Mouse (Mus musculus) limb, embryonic 14.5 days (tissue): ENCODE data around the gene Fam126a. TPM values are rescaled to one million over a fixed set of nuclear protein-coding genes. Genes with fewer than 3 reads are reported as not detected.

Experiments
- ATAC-seq: fragments of 200-750 bp; cut with Nextera tagmentation; 2 replicates; pipeline ENCODE4 v1.8.0; 2017; ENCODE audit warnings: low read depth, moderate number of reproducible peaks, moderate TSS enrichment; ENCODE audit not compliant: low FRiP score
- DNase-seq: peaks from one replicate; pipeline ENCODE4 v3.0.0-alpha.2; 2015; ENCODE audit warnings: low spot score
- H3K27ac ChIP-seq: fragments of 300-500 bp; sonication (generic); replicated peaks from 2 replicates; pipeline ENCODE4 v1.5.1; 2014; ENCODE audit warnings: low read depth, mild to moderate bottlenecking, low read length, moderate library complexity, mixed read lengths
- H3K27me3 ChIP-seq: fragments of 300-500 bp; sonication (generic); 2 replicates; pipeline ENCODE4 v1.6.1; 2014; ENCODE audit warnings: low read length, mixed read lengths; ENCODE audit not compliant: control insufficient read depth, insufficient read depth
- H3K36me3 ChIP-seq: fragments of 300-500 bp; sonication (generic); 2 replicates; pipeline ENCODE4 v1.6.1; 2014; ENCODE audit warnings: mild to moderate bottlenecking, low read length, moderate library complexity, mixed read lengths; ENCODE audit not compliant: control insufficient read depth, insufficient read depth
- H3K4me1 ChIP-seq: fragments of 300-500 bp; sonication (generic); 2 replicates; pipeline ENCODE4 v1.6.1; 2014; ENCODE audit warnings: antibody characterized with exemption, low read length, mixed read lengths; ENCODE audit not compliant: control insufficient read depth, insufficient read depth
- H3K4me2 ChIP-seq: fragments of 300-500 bp; sonication (generic); replicated peaks from 2 replicates; pipeline ENCODE4 v1.6.1; 2014; ENCODE audit warnings: low read depth, mild to moderate bottlenecking, low read length, moderate library complexity; ENCODE audit not compliant: severe bottlenecking
- H3K4me3 ChIP-seq: fragments of 300-500 bp; sonication (generic); replicated peaks from 2 replicates; pipeline ENCODE4 v1.5.1; 2014; ENCODE audit warnings: low read length
- H3K9ac ChIP-seq: fragments of 300-500 bp; sonication (generic); 2 replicates; pipeline ENCODE4 v1.6.1; 2014; ENCODE audit warnings: mild to moderate bottlenecking, low read depth, low read length, moderate library complexity; ENCODE audit not compliant: severe bottlenecking
- H3K9me3 ChIP-seq: fragments of 300-500 bp; sonication (generic); 2 replicates; pipeline ENCODE4 v1.6.1; 2016; ENCODE audit warnings: low read length; ENCODE audit not compliant: control insufficient read depth
- POLR2A ChIP-seq: fragments of 200-500 bp; IDR thresholded peaks from 2 replicates; pipeline ENCODE4 v1.8.0; 2012; ENCODE audit warnings: inconsistent platforms, mild to moderate bottlenecking, moderate library complexity, borderline replicate concordance; ENCODE audit not compliant: insufficient read depth, insufficient read length; ENCODE audit errors: extremely low read depth
- WGBS: fragments of 180-500 bp; shearing (Covaris S2); extraction: QIAGEN DNeasy Blood & Tissue Kit; methylation state at CpG from one replicate; pipeline ENCODE4 v1.1.7; 2014; 5-methylcytosine and 5-hydroxymethylcytosine counted together
- polyA plus RNA-seq, 2 experiments: library from polyadenylated mRNA; depleted of rRNA in 1 of 2; stranded (reverse) in 1 of 2; unstranded in 1 of 2; fragments of >200 nt; fragmentation: Nextera tagmentation in 1 of 2; extraction: Ambion mirVana in 1 of 2; gene quantifications; 2 replicates each; pipeline versions ENCODE4 v1.2.1 to v1.2.3; 2012 to 2014

Gene Fam126a
- polyA plus RNA-seq, 2 experiments, result 23.4 to 38.5 TPM

DNA sequence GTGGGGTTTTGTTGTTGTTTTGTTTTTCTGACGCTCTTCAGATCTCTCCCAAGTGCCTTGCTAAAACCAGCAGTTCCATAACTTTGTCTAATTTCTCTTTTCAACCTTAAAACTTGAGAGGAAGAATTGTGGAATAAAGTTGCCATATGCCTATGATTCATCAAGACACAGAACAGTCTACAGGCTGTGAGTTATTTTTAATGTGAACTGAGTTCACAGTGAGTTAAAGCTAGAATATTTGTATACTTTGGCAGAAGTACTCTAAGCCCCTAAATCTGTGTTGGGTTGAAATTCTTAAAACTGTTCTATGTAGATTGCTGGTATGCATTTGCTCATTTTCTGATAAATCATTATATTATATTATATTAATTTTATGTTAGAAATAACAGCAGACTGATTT lies 118.9 kb downstream of the Fam126a start:
- Histone ChIP-seq H3K4me3 (no peak overlapping the region), H3K27me3 (no peaks in the 10 kb centered on the region), H3K36me3 (no peaks in the 10 kb centered on the region), H3K4me2 (no peak overlapping the region), H3K4me1 (no peaks in the 10 kb centered on the region), H3K9ac (no peak overlapping the region), H3K27ac (no peak overlapping the region), H3K9me3 (no peaks in the 10 kb centered on the region)
- DNase-seq, result no peak
- no peak for TF ChIP-seq POLR2A
- 95% methylated on average over 1 of the region's 1 CpGs for WGBS
- ATAC-seq, result no peak

DNA sequence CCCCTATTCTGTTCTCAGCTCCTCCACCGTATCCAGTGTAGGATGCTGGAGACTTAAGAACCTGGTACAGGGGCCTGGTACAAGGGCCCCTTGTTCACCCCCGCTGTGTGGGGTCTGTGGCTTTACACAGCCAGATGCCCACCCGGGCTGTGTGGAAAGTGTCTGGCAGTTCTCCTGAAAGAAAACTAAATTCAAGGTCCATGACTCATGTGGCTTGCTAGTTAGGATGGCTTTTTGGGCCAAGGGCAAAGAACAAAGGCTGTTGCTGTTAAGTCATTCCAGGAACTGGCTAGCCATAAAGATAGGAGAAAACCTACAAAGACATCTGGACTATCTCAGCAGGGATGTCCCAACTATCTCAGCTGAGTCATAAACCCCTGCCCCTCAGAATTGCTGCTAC lies 121.2 kb downstream of the Fam126a start:
- no peak for TF ChIP-seq POLR2A
- Histone ChIP-seq H3K4me3 (no peak overlapping the region), H3K36me3 (no peaks in the 10 kb centered on the region), H3K9ac (no peak overlapping the region), H3K9me3 (no peaks in the 10 kb centered on the region), H3K27me3 (no peaks in the 10 kb centered on the region), H3K4me2 (no peak overlapping the region), H3K27ac (no peak overlapping the region), H3K4me1 (no peaks in the 10 kb centered on the region)
- no peak for ATAC-seq
- no peak for DNase-seq
- 91% methylated on average over 3 of the region's 3 CpGs for WGBS

- H3K9ac ChIP-seq, result no peak overlapping the region
- H3K9me3 ChIP-seq, result no peaks in the 10 kb centered on the region
- ATAC-seq (no peak), DNase-seq (no peak)
- no peak overlapping the region for H3K4me3 ChIP-seq
- no peak overlapping the region for H3K4me2 ChIP-seq
- TF ChIP-seq POLR2A, result no peak
- WGBS, result 42% methylated on average over 4 of the region's 4 CpGs
- H3K36me3 ChIP-seq, result no peaks in the 10 kb centered on the region
- H3K27ac ChIP-seq, result no peak overlapping the region
- no peaks in the 10 kb centered on the region for H3K27me3 ChIP-seq
- H3K4me1 ChIP-seq, result no peaks in the 10 kb centered on the region
Measured at GRCm38 (mm10) chr5:23908486-23909090, 121.9 kb downstream of the Fam126a start.

DNA sequence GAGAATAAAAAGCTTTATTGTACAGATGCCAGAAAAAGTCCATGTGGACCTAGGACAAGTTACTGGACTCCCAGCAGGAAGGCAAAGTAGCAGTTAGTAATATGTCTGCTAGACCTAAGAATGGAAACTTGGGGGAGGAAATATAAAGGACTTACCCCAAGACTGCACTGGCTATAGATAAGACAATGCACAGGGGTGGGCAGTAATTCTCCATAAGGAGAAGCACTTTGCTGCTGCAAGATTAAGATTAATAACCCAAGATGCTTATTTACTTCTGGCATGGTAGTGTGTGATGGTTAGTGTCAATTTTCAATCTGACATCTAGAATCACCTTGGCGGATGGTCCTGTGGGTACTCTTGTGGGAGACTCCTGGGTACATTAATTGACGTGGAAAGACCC lies 128.3 kb downstream of the Fam126a start:
- Histone ChIP-seq H3K36me3 (no peaks in the 10 kb centered on the region), H3K9me3 (no peaks in the 10 kb centered on the region), H3K4me2 (no peak overlapping the region), H3K9ac (no peak overlapping the region), H3K27ac (no peak overlapping the region), H3K4me3 (no peak overlapping the region), H3K27me3 (no peaks in the 10 kb centered on the region), H3K4me1 (no peaks in the 10 kb centered on the region)
- ATAC-seq (no peak), DNase-seq (no peak)
- TF ChIP-seq POLR2A, result no peak
- WGBS, result 67% methylated on average over 2 of the region's 2 CpGs

GRCm38 (mm10) chr5:23900190-23900589 lies 130.3 kb downstream of the Fam126a start:
- DNase-seq (no peak), ATAC-seq (no peak)
- TF ChIP-seq POLR2A, result no peak
- no peaks in the 10 kb centered on the region for H3K9me3 ChIP-seq
- no peaks in the 10 kb centered on the region for H3K36me3 ChIP-seq
- no peak overlapping the region for H3K4me3 ChIP-seq
- no peak overlapping the region for H3K27ac ChIP-seq
- no peaks in the 10 kb centered on the region for H3K4me1 ChIP-seq
- no peak overlapping the region for H3K4me2 ChIP-seq
- no peak overlapping the region for H3K9ac ChIP-seq
- WGBS, result 63% methylated on average over 4 of the region's 4 CpGs
- H3K27me3 ChIP-seq, result no peaks in the 10 kb centered on the region
